Mouse (Mus musculus) olfactory bulb, adult 2 months (tissue): Measurements from ENCODE around the gene Ppp1r3c. TPM values are rescaled to one million over a fixed set of nuclear protein-coding genes. Genes with fewer than 3 reads are reported as not detected.
A peak's percentile ranks its signal among the peaks of the same experiment; 100 is the strongest.
"Not testable (repeated sequence)": the region's sequence is repeated elsewhere in the genome, so short reads cannot be mapped to it uniquely, and the experiment has no call there.

Experiments
- H3K27ac ChIP-seq: fragments of 200-500 bp; 2 replicates; pipeline ENCODE4 v1.5.1; 2012; ENCODE audit warnings: low read depth, low read length; ENCODE audit not compliant: insufficient read depth
- H3K4me1 ChIP-seq: fragments of 200-500 bp; 2 replicates; pipeline ENCODE4 v1.6.1; 2012; ENCODE audit warnings: low read length; ENCODE audit not compliant: control insufficient read depth, insufficient read depth
- H3K4me3 ChIP-seq: fragments of 200-500 bp; 2 replicates; pipeline ENCODE4 v1.5.1; 2012; ENCODE audit warnings: mild to moderate bottlenecking, low read depth, low read length, moderate library complexity; ENCODE audit not compliant: insufficient read depth
- CTCF ChIP-seq: fragments of 200-500 bp; IDR thresholded peaks from 2 replicates; pipeline ENCODE4 v1.5.1; 2012; ENCODE audit warnings: low read depth, mild to moderate bottlenecking, low read length, moderate library complexity; ENCODE audit not compliant: insufficient read depth
- POLR2A ChIP-seq: fragments of 200-500 bp; IDR thresholded peaks from 2 replicates; pipeline ENCODE4 v1.6.1; 2012; ENCODE audit warnings: mild to moderate bottlenecking, low read depth, low read length, moderate library complexity; ENCODE audit not compliant: insufficient read depth
- WGBS: fragments of 180-500 bp; shearing (Covaris S2); methylation state at CpG from one replicate; pipeline ENCODE4 v1.1.7; 2018; 5-methylcytosine and 5-hydroxymethylcytosine counted together
- polyA plus RNA-seq: library from polyadenylated mRNA; stranded (reverse); fragments of >200 nt; gene quantifications from 2 replicates; pipeline ENCODE4 v1.2.4, GENCODE M21; 2012; ENCODE audit warnings: low replicate concordance; ENCODE audit not compliant: missing spikeins, insufficient read depth, insufficient read length

Gene Ppp1r3c
- polyA plus RNA-seq, 1 experiment, result not detected

- H3K4me1 ChIP-seq, result no peaks in the 10 kb centered on the region
- no peak overlapping the region for H3K4me3 ChIP-seq
- TF ChIP-seq CTCF (no peak), POLR2A (no peak)
- H3K27ac ChIP-seq, result no peak overlapping the region
Measured at GRCm38 (mm10) chr19:36748996-36749395, 12.5 kb upstream of the Ppp1r3c start.

GRCm38 (mm10) chr19:36742331-36742730 is 5.9 kb upstream of the Ppp1r3c start:
- H3K4me3 ChIP-seq, result no peak overlapping the region
- TF ChIP-seq POLR2A (no peak), CTCF (no peak)
- H3K4me1 ChIP-seq, result no peaks in the 10 kb centered on the region
- no peak overlapping the region for H3K27ac ChIP-seq

GRCm38 (mm10) chr19:36739566-36740211 is 3.2 kb upstream of the Ppp1r3c start:
- no peak overlapping the region for H3K4me3 ChIP-seq
- TF ChIP-seq CTCF (no peak), POLR2A (no peak)
- WGBS, result 45% methylated on average over 7 of the region's 7 CpGs

GRCm38 (mm10) chr19:36738009-36738408 is 1.6 kb upstream of the Ppp1r3c start:
- TF ChIP-seq CTCF (no peak), POLR2A (no peak)
- WGBS, result 90% methylated on average over 5 of the region's 5 CpGs
- Histone ChIP-seq H3K4me1 (peaks cover 7% of the 10 kb centered on the region), H3K4me3 (no peak overlapping the region), H3K27ac (no peak overlapping the region)

More at GRCm38 (mm10) chr19:36739566-36740211, 3.2 kb upstream of the Ppp1r3c start:
- Histone ChIP-seq H3K4me1 (peaks cover 7% of the 10 kb centered on the region), H3K27ac (no peak overlapping the region)

- peak overlapping the region; percentile 29; the same call in 1 of the 2 replicates for H3K27ac ChIP-seq
- WGBS, result 37% methylated on average over 6 of the region's 6 CpGs
- peaks cover 7% of the 10 kb centered on the region for H3K4me1 ChIP-seq
- peak overlapping the region; percentile 71 for H3K4me3 ChIP-seq
- TF ChIP-seq CTCF (no peak), POLR2A (no peak)
Measured at GRCm38 (mm10) chr19:36737087-36737486, 634 bp upstream of the Ppp1r3c start.

- H3K4me3 ChIP-seq, result no peak overlapping the region
- WGBS, result 68% methylated on average over 10 of the region's 10 CpGs
- H3K27ac ChIP-seq, result no peak overlapping the region
- H3K4me1 ChIP-seq, result peaks cover 7% of the 10 kb centered on the region
- TF ChIP-seq POLR2A (no peak), CTCF (no peak)
Measured at GRCm38 (mm10) chr19:36734308-36735038, 2.0 kb downstream of the Ppp1r3c start.

- Histone ChIP-seq H3K4me3 (no peak overlapping the region), H3K4me1 (peaks cover 7% of the 10 kb centered on the region), H3K27ac (no peak overlapping the region)
- WGBS, result 91% methylated on average over 16 of the region's 16 CpGs
- no peak for TF ChIP-seq CTCF
- TF ChIP-seq POLR2A, result no peak
Measured at GRCm38 (mm10) chr19:36733191-36733943, 3.1 kb downstream of the Ppp1r3c start.

- WGBS, result 87% methylated on average over 11 of the region's 11 CpGs
- TF ChIP-seq POLR2A, result no peak
- no peak for TF ChIP-seq CTCF
- no peak overlapping the region for H3K4me3 ChIP-seq
- no peak overlapping the region for H3K27ac ChIP-seq
- H3K4me1 ChIP-seq, result peaks cover 1% of the 10 kb centered on the region; the same call in 1 of the 2 replicates
Measured at GRCm38 (mm10) chr19:36731310-36731709, 5.1 kb downstream of the Ppp1r3c start.

GRCm38 (mm10) chr19:36730414-36730813 is 6.0 kb downstream of the Ppp1r3c start:
- H3K4me1 ChIP-seq, H3K4me3 ChIP-seq, H3K27ac ChIP-seq: not testable (repeated sequence)
- WGBS, result 78% methylated on average over 1 of the region's 2 CpGs
